Mouse (Mus musculus) brain, embryonic 14.5 days (tissue): Measurements from ENCODE around the gene Pitpnc1. TPM values are rescaled to one million over a fixed set of nuclear protein-coding genes. Genes with fewer than 3 reads are reported as not detected.

ENCODE experiments used
- DNase-seq: peaks from one replicate; pipeline ENCODE4 v3.0.0-alpha.2; 2011; ENCODE audit warnings: low read depth
- CTCF ChIP-seq: fragments of 200-500 bp; IDR thresholded peaks from 2 replicates; pipeline ENCODE4 v1.5.1; 2012; ENCODE audit warnings: inconsistent platforms, mild to moderate bottlenecking, moderate library complexity, borderline replicate concordance; ENCODE audit not compliant: insufficient read depth, insufficient read length; ENCODE audit errors: extremely low read depth
- POLR2A ChIP-seq: fragments of 200-500 bp; IDR thresholded peaks from 2 replicates; pipeline ENCODE4 v1.6.1; 2012; ENCODE audit warnings: mild to moderate bottlenecking, inconsistent platforms, borderline replicate concordance; ENCODE audit not compliant: poor library complexity, insufficient read depth, insufficient read length, severe bottlenecking; ENCODE audit errors: extremely low read depth
- polyA plus RNA-seq: library from polyadenylated mRNA; depleted of rRNA; stranded (reverse); fragments of >200 nt; gene quantifications from 2 replicates; pipeline ENCODE4 v1.2.3, GENCODE M21; 2012

Gene Pitpnc1
- polyA plus RNA-seq, 1 experiment: 30.2 TPM

DNA sequence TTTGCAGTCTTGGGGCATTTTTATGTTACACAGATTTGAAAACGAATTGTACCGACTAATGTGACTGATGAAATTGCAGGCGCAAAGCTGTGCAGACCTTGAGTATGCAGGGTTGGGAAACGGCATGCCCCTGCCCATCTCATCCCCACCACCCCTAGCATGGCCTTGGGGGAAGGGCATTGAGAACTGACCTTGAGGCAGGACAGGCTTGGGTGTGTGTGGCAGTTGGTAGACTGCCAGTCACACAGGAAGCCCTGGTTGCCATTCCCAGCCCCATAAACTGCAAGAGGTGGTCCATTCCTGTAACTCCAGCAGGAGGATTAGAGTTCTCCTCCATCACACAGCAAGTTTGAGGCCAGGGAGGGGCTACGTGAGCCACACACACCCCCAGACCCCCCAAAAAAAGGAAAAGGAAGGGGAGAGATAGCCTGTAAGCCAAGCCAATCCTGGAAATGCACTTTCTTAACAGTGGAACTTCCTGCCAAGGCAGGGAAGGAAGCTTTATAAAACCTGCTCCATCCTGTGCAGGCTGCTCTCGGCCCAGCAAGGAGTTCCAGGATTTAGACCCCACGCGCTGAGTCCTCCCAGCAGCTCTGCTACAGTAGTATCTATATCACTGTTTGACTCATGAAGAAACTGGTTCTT, 115.9 kb downstream of the Pitpnc1 start:
- DNase-seq: no peak
- TF ChIP-seq POLR2A: no peak
- TF ChIP-seq CTCF: no peak

DNA sequence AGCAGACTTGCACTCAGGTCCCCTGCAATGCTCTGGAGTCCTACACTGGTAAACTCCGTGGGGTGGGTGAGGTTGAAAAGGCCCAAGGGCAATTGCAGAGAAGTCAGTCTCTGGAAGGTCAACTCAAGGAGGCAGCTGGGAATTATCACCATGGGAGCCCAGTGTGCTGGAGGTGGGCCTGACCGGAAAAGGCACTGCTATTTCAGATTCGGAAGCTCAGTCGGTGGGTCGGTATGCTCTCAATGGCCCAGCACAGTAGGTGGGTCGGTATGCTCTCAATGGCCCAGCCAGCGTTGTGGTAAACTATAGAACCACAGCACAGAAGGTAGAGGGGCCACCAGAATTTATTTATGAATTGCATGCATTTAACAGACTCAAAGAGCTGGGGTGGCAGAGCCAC, 117.9 kb downstream of the Pitpnc1 start:
- DNase-seq: no peak
- no peak for TF ChIP-seq POLR2A
- no peak for TF ChIP-seq CTCF

DNA sequence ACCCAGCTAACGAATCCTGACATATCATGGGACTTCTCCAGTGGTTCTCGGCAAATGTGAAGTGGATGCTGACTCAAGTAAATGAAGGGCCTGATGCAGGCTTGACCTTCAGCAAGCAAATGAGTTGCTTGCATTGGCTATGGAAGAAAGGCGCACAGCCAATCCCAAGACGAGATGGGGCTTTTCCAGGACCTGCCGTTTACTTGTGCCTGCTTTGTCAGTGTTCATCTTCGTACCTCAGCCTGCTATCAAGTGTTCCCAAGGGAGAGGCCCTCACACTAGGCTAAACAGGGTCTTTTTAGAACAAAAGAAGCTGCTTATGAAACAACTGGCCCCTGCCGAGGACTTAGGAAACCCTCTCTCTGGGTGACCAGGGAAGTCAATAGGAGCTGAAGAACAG, 120.7 kb downstream of the Pitpnc1 start:
- no peak for TF ChIP-seq POLR2A
- TF ChIP-seq CTCF: no peak
- no peak for DNase-seq

DNA sequence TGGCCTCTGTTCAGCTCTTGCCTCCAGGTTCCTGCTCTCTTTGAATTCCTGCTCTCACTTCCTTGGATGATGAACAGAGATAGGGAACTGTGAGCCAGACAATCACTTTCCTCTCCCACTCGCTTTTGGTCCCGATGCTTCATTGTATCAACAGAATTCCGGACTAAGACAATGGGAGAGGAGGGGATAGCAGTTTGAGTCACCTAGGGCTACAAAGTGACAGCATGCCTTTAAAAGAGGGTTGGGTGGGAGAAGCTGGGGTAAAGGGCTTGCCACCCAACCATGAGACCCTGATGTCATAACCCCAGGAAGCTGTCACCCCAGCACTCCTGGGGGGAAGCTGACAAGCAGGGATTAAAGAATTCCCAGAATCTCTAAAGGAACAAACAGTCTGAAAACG, 127.5 kb downstream of the Pitpnc1 start:
- DNase-seq: no peak
- TF ChIP-seq CTCF (no peak), POLR2A (no peak)

DNA sequence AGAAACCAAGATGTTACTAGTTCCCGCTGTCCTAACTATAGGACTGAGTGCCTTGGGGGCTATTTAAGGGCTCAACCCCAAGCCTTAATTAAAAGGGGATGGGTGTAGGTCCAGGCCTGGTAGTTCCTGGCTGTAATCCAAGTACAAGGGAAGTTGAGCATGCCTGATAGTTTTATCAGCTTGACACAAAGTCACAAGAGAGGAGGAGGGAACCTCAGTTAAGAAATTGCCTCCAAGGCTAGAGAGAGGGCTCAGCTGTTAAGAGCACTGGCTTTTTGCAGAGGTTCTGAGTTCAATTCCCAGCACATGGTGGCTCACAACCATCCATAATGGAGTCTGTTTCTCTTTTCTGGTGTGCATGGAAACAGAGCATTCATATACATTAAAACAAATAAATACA, 128.1 kb downstream of the Pitpnc1 start:
- TF ChIP-seq CTCF (no peak), POLR2A (no peak)

DNA sequence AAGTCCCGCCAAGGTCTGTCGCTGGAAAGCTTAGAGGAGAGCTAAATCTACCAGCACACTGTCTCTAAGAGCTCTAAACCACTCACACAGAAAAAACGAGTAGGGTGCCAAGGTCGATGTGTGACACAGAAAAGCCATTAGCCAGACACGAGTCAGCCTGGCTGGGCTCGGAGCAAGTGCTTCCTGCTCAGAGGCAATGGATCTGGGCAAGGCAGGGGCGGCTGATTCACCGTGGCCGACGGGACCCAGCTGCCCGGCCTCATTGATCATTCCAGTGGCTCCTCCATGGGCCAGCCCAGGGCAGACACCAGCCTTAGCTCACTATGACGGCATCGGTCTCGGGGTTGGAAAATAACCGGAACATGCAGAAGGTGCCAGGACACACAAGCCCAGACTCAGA, 129.2 kb downstream of the Pitpnc1 start:
- TF ChIP-seq CTCF: no peak
- no peak for TF ChIP-seq POLR2A
- peak; percentile 71 for DNase-seq

More for the DNA sequence above, 128.1 kb downstream of the Pitpnc1 start:
- DNase-seq: no peak

DNA sequence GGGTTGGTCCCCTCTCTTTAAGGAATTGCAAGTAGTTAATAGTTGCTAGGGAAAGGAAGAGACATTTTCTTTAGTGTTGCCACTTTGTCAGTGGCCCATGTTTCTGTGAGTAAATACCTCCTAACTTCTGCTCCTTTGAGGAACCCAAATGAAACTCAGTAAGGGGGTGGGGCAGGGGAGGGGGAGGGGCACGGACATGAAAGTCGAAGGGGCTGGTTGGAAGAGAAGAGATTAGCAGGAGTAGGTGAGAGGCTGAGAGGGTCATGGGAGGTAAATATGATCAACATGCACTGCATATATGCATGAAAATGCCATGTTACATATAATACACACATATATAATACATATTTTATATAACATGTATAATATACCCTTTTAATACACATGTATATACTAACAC, 129.7 kb downstream of the Pitpnc1 start:
- TF ChIP-seq CTCF (no peak), POLR2A (no peak)
- no peak for DNase-seq

GRCm38 (mm10) chr11:107339224-107339805, 131.2 kb downstream of the Pitpnc1 start:
- peak; percentile 67 for DNase-seq
- no peak for TF ChIP-seq CTCF
- TF ChIP-seq POLR2A: no peak

DNA sequence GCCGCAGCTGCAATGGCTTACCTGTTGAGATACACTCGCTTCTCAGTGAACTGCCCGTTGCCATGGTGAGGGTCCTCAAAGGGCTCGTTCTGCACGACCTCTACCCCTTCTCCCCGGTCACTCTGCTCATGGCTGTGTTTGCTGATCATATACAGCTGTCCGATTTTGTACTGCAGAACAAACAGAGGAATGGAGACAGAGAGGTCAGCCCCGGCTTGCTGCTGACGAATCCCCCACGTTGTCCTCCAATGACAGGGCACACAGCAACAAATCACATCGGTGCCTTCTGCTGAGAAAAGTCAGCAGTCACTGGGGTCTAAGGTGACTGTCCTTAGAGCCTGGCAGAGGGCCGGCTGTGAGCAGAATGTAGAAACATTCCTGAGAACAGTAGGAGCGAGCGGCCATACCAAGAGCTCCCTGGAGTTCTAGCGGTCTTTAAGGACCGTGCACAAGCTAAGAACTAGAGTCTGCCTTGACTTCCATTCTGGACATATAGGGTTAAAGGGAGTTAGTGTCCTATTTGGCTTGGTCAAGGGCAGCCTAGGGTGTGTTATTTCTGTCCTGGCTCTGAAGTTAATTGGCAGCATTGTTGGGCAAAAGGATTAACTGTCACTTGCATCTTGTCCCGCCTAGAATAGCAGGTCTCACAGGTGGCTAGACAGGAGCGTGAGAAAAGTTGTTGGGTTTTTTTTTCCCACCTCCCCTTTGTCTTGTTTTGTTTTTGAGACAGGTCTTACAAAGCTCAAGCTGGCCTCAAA, 132.9 kb downstream of the Pitpnc1 start:
- TF ChIP-seq POLR2A (no peak), CTCF (no peak)
- no peak for DNase-seq

DNA sequence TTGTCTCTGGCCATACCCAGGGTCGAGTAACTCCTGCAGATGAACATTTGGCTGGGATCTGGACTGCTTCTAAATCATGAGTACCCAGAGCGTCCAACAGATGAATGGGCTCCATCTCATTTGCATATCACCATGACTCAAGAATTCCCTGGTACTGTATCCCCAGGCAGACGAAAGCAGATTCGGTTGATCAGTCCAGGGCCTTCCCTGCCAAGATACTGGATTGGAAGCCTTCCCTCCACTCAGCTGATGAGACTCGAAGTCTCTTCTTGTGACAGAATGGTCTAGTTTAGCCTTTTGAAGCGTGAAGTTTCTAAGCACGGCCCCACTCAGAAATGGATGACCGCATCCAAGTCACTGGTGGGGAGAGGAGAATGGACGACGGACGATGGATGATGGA, 134.7 kb downstream of the Pitpnc1 start:
- DNase-seq: peak; percentile 50
- TF ChIP-seq CTCF (no peak), POLR2A (no peak)

GRCm38 (mm10) chr11:107334849-107335484, 135.5 kb downstream of the Pitpnc1 start:
- TF ChIP-seq POLR2A (no peak), CTCF (no peak)
- DNase-seq: no peak

GRCm38 (mm10) chr11:107332905-107333304, 137.6 kb downstream of the Pitpnc1 start:
- no peak for TF ChIP-seq POLR2A
- TF ChIP-seq CTCF: peak; percentile 43; the same call in 1 of the 2 replicates
- DNase-seq: no peak

DNA sequence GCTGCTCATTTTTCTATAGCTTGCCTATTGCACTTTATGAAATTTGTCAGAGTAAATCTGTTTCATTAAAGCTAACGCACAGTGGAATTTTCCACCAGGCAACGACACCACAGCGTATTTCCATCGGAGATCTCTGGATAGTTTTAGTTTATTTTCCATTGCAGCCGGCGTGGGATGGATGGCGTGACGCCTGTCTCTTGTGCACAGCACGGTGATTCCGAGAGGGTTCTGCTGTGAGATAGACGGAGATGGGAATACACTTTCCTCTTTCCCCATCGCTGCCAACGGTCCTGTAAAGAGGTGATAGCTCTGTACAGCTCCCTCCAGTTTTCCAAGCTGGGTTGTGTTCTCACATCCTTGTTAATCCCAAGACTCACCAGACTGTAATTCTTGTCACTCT, 138.2 kb downstream of the Pitpnc1 start:
- TF ChIP-seq CTCF (no peak), POLR2A (no peak)
- DNase-seq: no peak
